Mouse (Mus musculus): ENCODE data around the gene Adamts2. TPM values are rescaled to one million over a fixed set of nuclear protein-coding genes. Genes with fewer than 3 reads are reported as not detected.

Adamts2 gene
- polyA plus RNA-seq (2015; fragmentation: Nextera tagmentation; extraction: Ambion mirVana) = 6.5 and 7.8 TPM in 2 replicates

DNA sequence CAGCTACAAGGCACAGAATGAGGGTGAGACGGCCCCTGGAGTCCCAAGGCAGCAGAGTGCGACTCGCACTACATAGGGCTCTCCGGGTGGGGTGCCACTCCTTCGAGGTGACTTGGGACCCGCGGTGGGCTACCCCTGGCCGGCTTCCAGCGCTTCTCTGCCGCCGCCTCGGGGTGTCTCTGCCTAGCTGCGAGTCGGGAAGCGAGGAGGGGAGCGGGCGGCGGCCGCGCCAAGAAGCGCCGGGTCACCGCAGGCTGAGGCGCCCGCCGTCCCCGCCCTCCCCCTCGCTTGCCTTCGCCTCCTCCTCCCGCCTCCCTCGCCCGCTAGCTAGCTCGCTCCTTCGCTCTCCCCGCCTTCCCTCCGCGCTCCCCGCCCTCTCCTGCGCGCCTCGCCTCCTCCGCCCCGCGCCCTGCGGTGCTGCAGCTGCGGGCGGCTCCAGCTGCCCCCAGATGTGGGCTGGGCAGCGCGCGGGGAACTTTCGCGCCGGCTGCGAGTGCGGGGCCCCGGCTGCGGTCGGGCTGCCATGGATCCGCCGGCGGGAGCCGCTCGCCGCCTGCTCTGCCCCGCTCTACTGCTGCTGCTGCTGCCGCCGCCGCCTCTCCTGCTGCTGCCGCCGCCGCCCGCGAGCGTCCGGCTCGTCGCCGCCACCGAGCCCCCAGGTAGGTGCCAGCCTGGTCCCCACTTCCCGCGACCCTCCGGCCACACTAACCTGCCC, at the start of gene Adamts2:
Adamts2 (plus strand) TSS at position 444 of the 715 bp plus-strand sequence.
- Histone ChIP-seq H3K27me3 (replicated peaks; ENCODE audit: control insufficient read depth, insufficient read depth, low read length) (peaks cover 50% of the 10 kb centered on the region), H3K9me3 (ENCODE audit: control insufficient read depth, low read length) (no peaks in the 10 kb centered on the region), H3K4me2 (ENCODE audit: low read depth, low read length) (peak within 1 kb of the TSS; percentile 93), H3K9ac (ENCODE audit: low read depth, low read length) (peak within 1 kb of the TSS; percentile 68), H3K4me1 (ENCODE audit: control insufficient read depth, insufficient read depth, low read length) (peaks cover 19% of the 10 kb centered on the region), H3K4me3 (ENCODE audit: low read length) (peak within 1 kb of the TSS; percentile 69), H3K27ac (ENCODE audit: low read length) (peak within 1 kb of the TSS; percentile 33; the same call in 1 of the 2 replicates), H3K36me3 (ENCODE audit: control insufficient read depth, insufficient read depth, low read length) (no peaks in the 10 kb centered on the region)
- ATAC-seq = peak; percentile 88
- 0% methylated on average over 72 of the region's 82 CpGs for WGBS

DNA sequence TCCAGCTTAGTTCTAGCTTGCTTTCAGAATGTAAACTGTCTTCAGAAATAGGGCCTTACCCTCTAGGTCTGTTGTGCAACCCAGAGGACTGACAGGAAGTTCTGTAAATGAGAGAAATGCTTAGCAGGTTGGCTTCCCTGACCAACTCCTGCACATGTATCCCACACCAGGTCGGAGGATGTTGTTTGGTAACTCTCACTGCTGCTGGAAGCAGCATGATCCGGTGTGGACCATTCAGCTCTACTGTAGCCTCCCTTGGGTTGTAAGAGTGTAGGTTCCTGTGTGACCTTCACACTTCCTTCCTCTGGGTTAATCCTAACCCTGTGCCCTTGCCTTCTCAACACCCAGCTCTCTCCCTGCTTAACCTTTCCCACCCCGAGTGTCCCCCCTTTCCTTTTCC, 44.8 kb upstream of the Adamts2 start:
- ATAC-seq = no peak
- H3K4me2 ChIP-seq (ENCODE audit: low read depth, low read length) = no peak overlapping the region
- WGBS = 81% methylated on average over 3 of the region's 3 CpGs
- 0 out of 2 replicates have a peak, but pooled peaks cover 3% of the 10 kb centered on the region for H3K9me3 ChIP-seq (ENCODE audit: control insufficient read depth, low read length)
- H3K9ac ChIP-seq (ENCODE audit: low read depth, low read length) = no peak overlapping the region
- no peak overlapping the region for H3K4me3 ChIP-seq (ENCODE audit: low read length)
- H3K27ac ChIP-seq (ENCODE audit: low read length) = no peak overlapping the region
- no peaks in the 10 kb centered on the region for H3K4me1 ChIP-seq (ENCODE audit: control insufficient read depth, insufficient read depth, low read length)
- H3K27me3 ChIP-seq (replicated peaks; ENCODE audit: control insufficient read depth, insufficient read depth, low read length) = no peaks in the 10 kb centered on the region
- H3K36me3 ChIP-seq (ENCODE audit: control insufficient read depth, insufficient read depth, low read length) = no peaks in the 10 kb centered on the region

GRCm38 (mm10) chr11:50559108-50559507, 42.8 kb upstream of the Adamts2 start:
- Histone ChIP-seq H3K9ac (ENCODE audit: low read depth, low read length) (no peak overlapping the region), H3K27me3 (replicated peaks; ENCODE audit: control insufficient read depth, insufficient read depth, low read length) (no peaks in the 10 kb centered on the region), H3K4me3 (ENCODE audit: low read length) (no peak overlapping the region), H3K4me2 (ENCODE audit: low read depth, low read length) (no peak overlapping the region), H3K4me1 (ENCODE audit: control insufficient read depth, insufficient read depth, low read length) (no peaks in the 10 kb centered on the region), H3K27ac (ENCODE audit: low read length) (no peak overlapping the region), H3K9me3 (ENCODE audit: control insufficient read depth, low read length) (0 out of 2 replicates have a peak, but pooled peaks cover 3% of the 10 kb centered on the region), H3K36me3 (ENCODE audit: control insufficient read depth, insufficient read depth, low read length) (no peaks in the 10 kb centered on the region)
- no peak for ATAC-seq
- 28% methylated on average over 4 of the region's 4 CpGs for WGBS

GRCm38 (mm10) chr11:50565466-50566211, 36.2 kb upstream of the Adamts2 start:
- H3K4me1 ChIP-seq (ENCODE audit: control insufficient read depth, insufficient read depth, low read length) = no peaks in the 10 kb centered on the region
- no peak overlapping the region for H3K4me2 ChIP-seq (ENCODE audit: low read depth, low read length)
- no peak overlapping the region for H3K4me3 ChIP-seq (ENCODE audit: low read length)
- no peak overlapping the region for H3K9ac ChIP-seq (ENCODE audit: low read depth, low read length)
- H3K9me3 ChIP-seq (ENCODE audit: control insufficient read depth, low read length) = no peaks in the 10 kb centered on the region
- H3K27me3 ChIP-seq (replicated peaks; ENCODE audit: control insufficient read depth, insufficient read depth, low read length) = no peaks in the 10 kb centered on the region
- no peaks in the 10 kb centered on the region for H3K36me3 ChIP-seq (ENCODE audit: control insufficient read depth, insufficient read depth, low read length)
- ATAC-seq = no peak
- H3K27ac ChIP-seq (ENCODE audit: low read length) = no peak overlapping the region
- WGBS = 70% methylated on average over 20 of the region's 20 CpGs

- 68% methylated on average over 6 of the region's 6 CpGs for WGBS
- Histone ChIP-seq H3K36me3 (ENCODE audit: control insufficient read depth, insufficient read depth, low read length) (no peaks in the 10 kb centered on the region), H3K27ac (ENCODE audit: low read length) (no peak overlapping the region), H3K9ac (ENCODE audit: low read depth, low read length) (no peak overlapping the region), H3K9me3 (ENCODE audit: control insufficient read depth, low read length) (no peaks in the 10 kb centered on the region), H3K4me3 (ENCODE audit: low read length) (no peak overlapping the region), H3K4me2 (ENCODE audit: low read depth, low read length) (no peak overlapping the region), H3K4me1 (ENCODE audit: control insufficient read depth, insufficient read depth, low read length) (no peaks in the 10 kb centered on the region), H3K27me3 (replicated peaks; ENCODE audit: control insufficient read depth, insufficient read depth, low read length) (no peaks in the 10 kb centered on the region)
- ATAC-seq = no peak
Observed at GRCm38 (mm10) chr11:50571448-50571847, 30.4 kb upstream of the Adamts2 start.

DNA sequence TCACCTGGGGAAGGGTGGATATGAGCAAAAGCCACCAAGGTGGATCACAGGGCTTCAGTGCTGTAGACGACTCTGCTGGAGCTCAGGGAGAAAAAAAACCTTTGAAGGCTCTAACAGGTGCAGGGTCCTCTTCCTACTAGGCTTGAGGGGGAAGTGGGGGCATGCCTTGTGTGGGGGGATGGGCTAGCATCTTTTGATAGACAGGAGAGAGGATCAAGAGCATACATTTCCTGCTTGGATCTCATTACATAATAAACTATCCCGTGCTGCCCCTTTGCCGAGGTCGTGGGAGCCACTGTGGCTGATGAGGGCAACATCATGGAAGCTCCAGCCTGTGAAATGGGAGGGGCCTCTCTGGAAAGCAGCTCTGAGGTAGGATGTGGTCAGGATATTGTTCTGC, 25.4 kb upstream of the Adamts2 start:
- no peaks in the 10 kb centered on the region for H3K36me3 ChIP-seq (ENCODE audit: control insufficient read depth, insufficient read depth, low read length)
- no peak for ATAC-seq
- H3K9me3 ChIP-seq (ENCODE audit: control insufficient read depth, low read length) = no peaks in the 10 kb centered on the region
- H3K4me2 ChIP-seq (ENCODE audit: low read depth, low read length) = no peak overlapping the region
- 41% methylated on average over 4 of the region's 4 CpGs for WGBS
- no peaks in the 10 kb centered on the region for H3K4me1 ChIP-seq (ENCODE audit: control insufficient read depth, insufficient read depth, low read length)
- H3K27ac ChIP-seq (ENCODE audit: low read length) = no peak overlapping the region
- H3K9ac ChIP-seq (ENCODE audit: low read depth, low read length) = no peak overlapping the region
- H3K4me3 ChIP-seq (ENCODE audit: low read length) = no peak overlapping the region
- no peaks in the 10 kb centered on the region for H3K27me3 ChIP-seq (replicated peaks; ENCODE audit: control insufficient read depth, insufficient read depth, low read length)

DNA sequence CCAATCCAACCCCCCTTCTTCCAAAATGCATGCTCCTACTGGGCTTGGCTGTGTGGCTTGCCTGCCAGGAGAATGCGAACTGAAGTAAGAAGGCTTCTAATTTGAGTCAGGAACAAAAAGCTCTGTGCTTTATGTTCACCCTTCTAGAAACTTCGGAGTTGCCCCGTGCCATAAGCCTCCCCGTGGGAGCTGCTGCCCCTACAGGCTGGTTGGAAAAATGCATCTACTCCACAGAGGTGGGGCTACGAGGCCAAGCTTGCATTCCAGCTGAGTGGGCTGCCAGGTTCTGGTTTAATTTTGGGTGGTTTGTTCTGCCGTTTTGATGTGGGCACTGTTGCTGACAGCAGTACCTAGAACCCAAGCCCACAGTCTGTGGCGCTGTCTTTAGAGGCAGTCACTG, 14.9 kb upstream of the Adamts2 start:
- Histone ChIP-seq H3K9me3 (ENCODE audit: control insufficient read depth, low read length) (no peaks in the 10 kb centered on the region), H3K4me1 (ENCODE audit: control insufficient read depth, insufficient read depth, low read length) (no peaks in the 10 kb centered on the region), H3K27ac (ENCODE audit: low read length) (no peak overlapping the region), H3K27me3 (replicated peaks; ENCODE audit: control insufficient read depth, insufficient read depth, low read length) (no peaks in the 10 kb centered on the region), H3K4me2 (ENCODE audit: low read depth, low read length) (no peak overlapping the region), H3K4me3 (ENCODE audit: low read length) (no peak overlapping the region), H3K36me3 (ENCODE audit: control insufficient read depth, insufficient read depth, low read length) (no peaks in the 10 kb centered on the region), H3K9ac (ENCODE audit: low read depth, low read length) (no peak overlapping the region)
- 49% methylated on average over 7 of the region's 7 CpGs for WGBS
- ATAC-seq = no peak

GRCm38 (mm10) chr11:50587787-50588186, 14.1 kb upstream of the Adamts2 start:
- H3K27ac ChIP-seq (ENCODE audit: low read length) = no peak overlapping the region
- no peak overlapping the region for H3K4me2 ChIP-seq (ENCODE audit: low read depth, low read length)
- no peak overlapping the region for H3K4me3 ChIP-seq (ENCODE audit: low read length)
- no peak for ATAC-seq
- WGBS = 17% methylated on average over 3 of the region's 3 CpGs
- H3K9ac ChIP-seq (ENCODE audit: low read depth, low read length) = no peak overlapping the region
- no peaks in the 10 kb centered on the region for H3K9me3 ChIP-seq (ENCODE audit: control insufficient read depth, low read length)
- H3K27me3 ChIP-seq (replicated peaks; ENCODE audit: control insufficient read depth, insufficient read depth, low read length) = no peaks in the 10 kb centered on the region
- no peaks in the 10 kb centered on the region for H3K36me3 ChIP-seq (ENCODE audit: control insufficient read depth, insufficient read depth, low read length)
- H3K4me1 ChIP-seq (ENCODE audit: control insufficient read depth, insufficient read depth, low read length) = no peaks in the 10 kb centered on the region

DNA sequence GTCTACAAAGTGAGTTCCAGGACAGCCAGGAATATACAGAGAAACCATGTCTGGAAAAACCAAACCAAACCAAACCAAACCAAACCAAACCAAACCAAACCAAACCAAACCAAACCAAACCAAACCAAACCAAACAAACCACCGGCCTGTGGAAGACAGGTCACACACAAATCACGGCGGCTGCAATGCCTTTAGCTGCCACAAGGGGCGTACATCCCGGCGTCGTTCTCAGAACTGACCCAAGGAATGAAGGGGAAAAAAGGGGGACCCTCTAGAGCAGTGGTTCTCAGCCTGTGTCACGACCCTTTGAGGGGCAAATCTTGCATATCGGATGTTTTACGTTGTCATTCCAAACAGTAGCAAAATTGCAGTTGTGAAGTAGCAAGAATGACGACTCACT, 12.8 kb upstream of the Adamts2 start:
- ATAC-seq = no peak
- 38% methylated on average over 11 of the region's 11 CpGs for WGBS
- H3K4me1 ChIP-seq (ENCODE audit: control insufficient read depth, insufficient read depth, low read length) = no peaks in the 10 kb centered on the region
- H3K4me3 ChIP-seq (ENCODE audit: low read length) = no peak overlapping the region
- no peaks in the 10 kb centered on the region for H3K27me3 ChIP-seq (replicated peaks; ENCODE audit: control insufficient read depth, insufficient read depth, low read length)
- H3K36me3 ChIP-seq (ENCODE audit: control insufficient read depth, insufficient read depth, low read length) = no peaks in the 10 kb centered on the region
- no peak overlapping the region for H3K27ac ChIP-seq (ENCODE audit: low read length)
- H3K4me2 ChIP-seq (ENCODE audit: low read depth, low read length) = no peak overlapping the region
- no peaks in the 10 kb centered on the region for H3K9me3 ChIP-seq (ENCODE audit: control insufficient read depth, low read length)
- no peak overlapping the region for H3K9ac ChIP-seq (ENCODE audit: low read depth, low read length)

Measured in intestine, embryonic 16.5 days (tissue).